Mouse (Mus musculus) layer of hippocampus, postnatal 25 days (tissue): Measurements from ENCODE around the gene Galk2. TPM values are rescaled to one million over a fixed set of nuclear protein-coding genes. Genes with fewer than 3 reads are reported as not detected.

Source experiments
- DNase-seq, 2 experiments: peaks; one replicate each; pipeline ENCODE4 v3.0.0; 2022; ENCODE audit warnings: mixed read lengths in 2 of 2, low spot score in 1 of 2; ENCODE audit errors: extremely low spot score in 1 of 2
- total RNA-seq, 2 experiments: library from RNA; stranded (reverse); gene quantifications; 2 replicates each; pipeline ENCODE4 v1.2.3; 2021

Gene Galk2
- total RNA-seq, 2 experiments from 2014 or later, result 27.0 to 28.4 TPM

GRCm38 (mm10) chr2:125938993-125939642, 80.2 kb downstream of the Galk2 start:
- DNase-seq, result no peak

- DNase-seq, result no peak
Observed at GRCm38 (mm10) chr2:125941111-125941785, 82.3 kb downstream of the Galk2 start.

GRCm38 (mm10) chr2:125943301-125943700, 84.4 kb downstream of the Galk2 start:
- DNase-seq, result no peak

- no peak for DNase-seq
Observed at GRCm38 (mm10) chr2:125948195-125948594, 89.3 kb downstream of the Galk2 start.

GRCm38 (mm10) chr2:125968811-125969210, 109.9 kb downstream of the Galk2 start:
- no peak for DNase-seq

- no peak for DNase-seq
Observed at GRCm38 (mm10) chr2:125973207-125973606, 114.3 kb downstream of the Galk2 start.

- no peak for DNase-seq
Observed at GRCm38 (mm10) chr2:125975206-125975605, 116.3 kb downstream of the Galk2 start.

- no peak for DNase-seq
Observed at GRCm38 (mm10) chr2:125975808-125976345, 117.0 kb downstream of the Galk2 start.

- no peak for DNase-seq
Observed at GRCm38 (mm10) chr2:126002291-126002690, 143.4 kb downstream of the Galk2 start.

- DNase-seq, result peak; percentile 35 to 70
Observed at GRCm38 (mm10) chr2:126006088-126006487, 147.2 kb downstream of the Galk2 start.

GRCm38 (mm10) chr2:126006742-126007141, 147.8 kb downstream of the Galk2 start:
- DNase-seq, result no peak

GRCm38 (mm10) chr2:126014989-126015710, 156.2 kb downstream of the Galk2 start:
- no peak for DNase-seq

GRCm38 (mm10) chr2:126015763-126016473, 157.0 kb downstream of the Galk2 start:
- no peak for DNase-seq

GRCm38 (mm10) chr2:126031186-126031900, 172.4 kb downstream of the Galk2 start:
- no peak for DNase-seq

- DNase-seq, result peak in 1 of 2 experiments; percentile 12
Observed at GRCm38 (mm10) chr2:126033114-126033972, 174.4 kb downstream of the Galk2 start.
